Mouse (Mus musculus): ENCODE data around the gene Guk1.

DNA sequence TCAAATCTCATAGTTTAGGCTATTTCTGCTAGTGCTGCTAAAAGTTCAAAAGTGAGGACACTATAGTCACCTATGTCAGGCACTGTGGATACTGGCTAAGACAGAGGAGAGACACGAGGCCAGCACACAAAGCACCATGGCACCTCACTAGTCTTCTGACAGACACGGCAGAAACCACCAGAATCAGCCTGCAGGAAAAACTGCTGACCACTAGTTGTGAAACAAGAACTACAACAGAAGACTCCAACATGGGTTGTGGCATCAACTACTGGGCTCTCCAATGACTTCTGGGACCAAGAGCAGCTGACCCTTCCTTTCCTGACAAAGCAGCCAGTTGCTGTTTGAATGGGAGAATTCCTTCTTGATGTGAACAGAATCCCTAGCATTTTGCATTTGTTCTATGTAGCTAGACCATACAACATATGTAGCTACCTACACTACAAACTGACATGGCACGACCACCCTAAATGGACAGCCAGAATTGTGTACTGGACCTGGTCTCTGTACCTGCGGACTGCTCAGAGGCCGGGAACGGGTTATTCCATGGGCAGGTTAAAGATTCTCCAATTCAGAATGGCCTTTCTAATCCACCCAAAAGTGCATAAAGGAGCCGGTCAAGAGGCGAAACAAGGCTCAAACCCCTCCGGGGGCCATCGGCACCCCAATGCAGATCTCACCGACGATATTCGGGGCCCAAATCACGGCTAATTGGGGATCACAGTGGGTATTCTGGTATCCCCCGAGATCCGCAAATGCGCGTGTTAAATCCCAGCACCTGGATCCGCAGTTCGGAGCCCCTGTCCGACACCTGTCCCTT, 35.0 kb upstream of the Guk1 start:
- no peak for TF ChIP-seq CTCF (IDR thresholded peaks at IDR 0.05)
- TF ChIP-seq POLR2A (IDR thresholded peaks at IDR 0.05; ENCODE audit: insufficient read depth, low read depth, low read length): no peak
- TF ChIP-seq EP300 (IDR thresholded peaks at IDR 0.05; ENCODE audit: insufficient read depth, low read depth, low read length): no peak

Measured in heart, adult 2 months (tissue).